Mouse (Mus musculus) B cell, adult 2 months (primary cell): ENCODE data around the gene Ppm1h.

Source experiments
- DNase-seq, 2 experiments: peaks; one replicate each; pipeline ENCODE4 v3.0.0; 2022

The Ppm1h gene

GRCm38 (mm10) chr10:122821549-122821948 is 143.0 kb downstream of the Ppm1h start:
- DNase-seq: no peak

- DNase-seq: no peak
Measured at GRCm38 (mm10) chr10:122823642-122824041, 145.1 kb downstream of the Ppm1h start.

GRCm38 (mm10) chr10:122826696-122827331 is 148.3 kb downstream of the Ppm1h start:
- DNase-seq: no peak

GRCm38 (mm10) chr10:122827719-122828414 is 149.3 kb downstream of the Ppm1h start:
- no peak for DNase-seq

GRCm38 (mm10) chr10:122829801-122830217 is 151.2 kb downstream of the Ppm1h start:
- no peak for DNase-seq

GRCm38 (mm10) chr10:122830638-122831037 is 152.1 kb downstream of the Ppm1h start:
- no peak for DNase-seq

GRCm38 (mm10) chr10:122842014-122842413 is 163.5 kb downstream of the Ppm1h start:
- no peak for DNase-seq

- DNase-seq: no peak
Measured at GRCm38 (mm10) chr10:122842961-122843360, 164.4 kb downstream of the Ppm1h start.

- no peak for DNase-seq
Measured at GRCm38 (mm10) chr10:122845471-122845870, 166.9 kb downstream of the Ppm1h start.

GRCm38 (mm10) chr10:122846476-122846875 is 167.9 kb downstream of the Ppm1h start:
- no peak for DNase-seq

- DNase-seq: no peak
Measured at GRCm38 (mm10) chr10:122848020-122848457, 169.5 kb downstream of the Ppm1h start.

GRCm38 (mm10) chr10:122851267-122852160 is 173.0 kb downstream of the Ppm1h start:
- no peak for DNase-seq

- no peak for DNase-seq
Measured at GRCm38 (mm10) chr10:122854571-122854970, 176.0 kb downstream of the Ppm1h start.

GRCm38 (mm10) chr10:122855149-122855548 is 176.6 kb downstream of the Ppm1h start:
- DNase-seq: no peak

- DNase-seq: no peak
Measured at GRCm38 (mm10) chr10:122856040-122856764, 177.6 kb downstream of the Ppm1h start.

GRCm38 (mm10) chr10:122857155-122857554 is 178.6 kb downstream of the Ppm1h start:
- no peak for DNase-seq

GRCm38 (mm10) chr10:122858904-122859641 is 180.5 kb downstream of the Ppm1h start:
- DNase-seq: no peak

GRCm38 (mm10) chr10:122859642-122859997 is 181.1 kb downstream of the Ppm1h start:
- DNase-seq: no peak

GRCm38 (mm10) chr10:122860076-122860475 is 181.5 kb downstream of the Ppm1h start:
- no peak for DNase-seq

GRCm38 (mm10) chr10:122861696-122862385 is 183.3 kb downstream of the Ppm1h start:
- no peak for DNase-seq

GRCm38 (mm10) chr10:122862386-122863023 is 183.9 kb downstream of the Ppm1h start:
- no peak for DNase-seq
